Mouse (Mus musculus): ENCODE measurements around the gene Asap2.

Asap2 gene

DNA sequence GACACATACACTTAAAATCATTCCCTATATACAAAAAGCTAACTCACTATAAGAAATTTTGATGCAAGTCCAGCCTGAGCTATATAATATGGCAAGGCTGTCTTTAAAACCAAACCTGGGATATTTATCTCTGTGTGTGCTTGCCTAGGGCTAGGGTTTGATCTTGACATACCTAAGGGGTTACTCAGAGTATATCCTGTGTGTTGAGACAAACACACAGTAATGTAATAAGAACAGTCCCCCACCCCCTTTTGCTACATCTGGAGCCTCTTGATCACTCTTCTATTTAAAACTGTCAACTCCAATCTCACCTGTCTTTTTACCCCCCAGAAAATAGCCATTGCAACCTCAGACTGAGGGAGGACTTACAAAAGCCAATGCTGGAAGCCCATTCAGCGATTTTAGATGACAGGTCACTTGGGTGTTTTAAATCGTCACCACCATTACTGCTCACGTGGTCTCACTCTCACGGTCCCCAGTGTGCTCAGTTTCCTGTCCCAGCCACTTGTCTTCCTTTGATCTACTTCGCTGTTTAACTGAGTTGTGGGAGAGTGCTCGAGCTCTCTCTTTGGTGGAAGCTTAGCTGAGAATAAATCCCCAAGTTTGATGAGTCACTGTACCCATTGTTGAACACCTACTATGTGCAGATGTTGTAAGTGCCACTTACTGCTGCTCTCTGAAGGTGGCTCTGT, 176.8 kb downstream of the Asap2 start:
- no peak for DNase-seq (ENCODE audit: low read depth, low spot score)

DNA sequence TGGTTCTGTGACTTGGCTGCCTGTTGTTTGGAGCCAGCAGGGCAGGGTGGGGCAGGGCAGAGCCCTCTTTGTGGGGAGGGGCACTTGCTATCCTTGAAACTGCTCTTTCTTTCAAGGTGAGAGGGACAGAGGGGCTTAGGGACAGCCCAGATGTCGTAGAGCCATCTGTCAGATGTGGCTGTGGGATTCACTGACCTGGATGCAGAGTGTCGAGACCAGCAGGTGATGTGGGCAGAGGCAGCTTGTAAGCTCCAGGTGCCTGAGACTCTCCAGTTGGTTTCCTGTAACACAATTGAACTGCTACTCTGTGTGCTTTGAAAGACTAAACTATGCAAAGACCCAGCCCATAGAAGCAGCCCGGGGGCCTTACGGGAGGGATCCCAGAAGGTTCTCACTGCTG, 177.5 kb downstream of the Asap2 start:
- DNase-seq (ENCODE audit: low read depth, low spot score): no peak

DNA sequence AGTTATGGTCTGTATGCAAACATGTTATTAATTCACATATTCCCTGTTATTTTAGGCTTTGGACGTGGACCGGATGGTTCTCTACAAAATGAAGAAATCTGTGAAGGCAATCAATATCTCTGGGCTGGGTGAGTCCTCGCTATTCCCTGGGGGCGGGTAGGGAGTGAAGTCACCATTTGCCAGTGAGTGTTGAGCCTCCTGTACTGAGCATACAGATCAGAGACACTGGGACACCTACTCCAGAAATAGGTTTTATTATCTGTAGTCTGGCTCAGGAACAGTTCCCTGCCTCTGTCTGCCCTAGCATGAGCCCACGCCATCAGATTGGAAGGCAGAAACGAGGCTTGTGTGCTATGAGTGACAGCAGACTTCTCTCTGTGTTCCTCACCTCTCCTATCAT, 177.9 kb downstream of the Asap2 start:
- no peak for DNase-seq (ENCODE audit: low read depth, low spot score)

DNA sequence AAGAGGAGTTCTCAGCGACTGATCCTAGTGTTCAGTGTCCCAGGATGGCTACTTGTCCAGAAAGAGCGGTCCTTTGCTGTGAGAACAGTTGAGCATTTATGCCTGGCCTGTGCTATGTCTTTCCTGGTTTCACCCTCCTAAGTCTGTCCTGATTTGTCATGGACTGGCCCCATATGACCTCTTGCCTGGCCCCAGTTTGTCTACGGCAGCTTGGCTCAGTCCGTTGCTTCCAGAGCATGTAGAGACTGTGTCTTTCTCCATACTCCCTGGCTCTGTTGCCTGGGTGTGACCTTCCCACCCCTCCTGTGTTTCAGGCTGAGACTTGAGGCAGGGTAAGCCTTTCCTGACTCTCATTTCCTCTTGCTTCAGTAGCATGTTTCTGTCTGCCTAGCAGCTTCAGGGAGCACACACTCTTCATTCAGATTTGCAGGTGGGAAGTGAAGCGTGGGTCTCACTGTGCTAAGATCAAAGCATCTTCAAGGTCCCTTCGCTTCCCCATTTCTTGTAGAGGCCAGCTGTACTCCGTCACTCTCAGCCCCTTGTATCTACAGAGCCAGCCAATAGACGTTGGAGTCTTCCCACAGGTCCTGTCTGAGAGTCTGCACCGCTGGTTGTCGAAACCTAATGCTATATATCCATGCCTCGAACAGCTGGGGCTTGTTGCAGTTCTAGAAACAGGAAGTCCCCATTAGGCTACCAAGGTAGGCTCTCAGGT, 181.7 kb downstream of the Asap2 start:
- peak; percentile 55 for DNase-seq (ENCODE audit: low read depth, low spot score)

DNA sequence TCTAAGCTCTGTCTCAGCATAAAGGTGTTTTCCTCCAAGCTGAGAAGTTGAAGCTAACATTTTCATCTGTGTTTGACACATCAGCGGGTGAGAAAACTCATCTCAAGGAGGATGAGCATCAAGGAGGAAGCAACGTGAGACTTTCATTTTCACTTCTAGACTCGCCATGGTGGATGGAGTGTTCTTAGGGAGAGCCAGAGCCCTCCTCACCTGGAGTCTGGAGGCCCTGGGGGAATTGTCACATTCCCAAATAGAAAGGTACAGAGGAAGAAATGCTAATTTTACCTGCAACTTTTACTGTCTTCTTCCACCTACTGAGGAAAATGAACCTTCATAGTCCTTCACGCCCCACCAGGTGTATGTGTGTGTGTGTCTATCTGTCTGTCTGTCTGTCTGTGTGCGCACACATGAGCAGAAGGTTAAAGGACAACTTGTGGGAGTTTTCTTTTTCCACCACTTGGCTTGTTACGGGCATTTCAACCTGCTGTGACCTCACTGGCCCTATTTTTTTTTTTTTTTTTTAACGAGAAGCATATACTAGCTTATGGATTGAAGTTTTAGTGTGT, 183.7 kb downstream of the Asap2 start:
- no peak for DNase-seq (ENCODE audit: low read depth, low spot score)

DNA sequence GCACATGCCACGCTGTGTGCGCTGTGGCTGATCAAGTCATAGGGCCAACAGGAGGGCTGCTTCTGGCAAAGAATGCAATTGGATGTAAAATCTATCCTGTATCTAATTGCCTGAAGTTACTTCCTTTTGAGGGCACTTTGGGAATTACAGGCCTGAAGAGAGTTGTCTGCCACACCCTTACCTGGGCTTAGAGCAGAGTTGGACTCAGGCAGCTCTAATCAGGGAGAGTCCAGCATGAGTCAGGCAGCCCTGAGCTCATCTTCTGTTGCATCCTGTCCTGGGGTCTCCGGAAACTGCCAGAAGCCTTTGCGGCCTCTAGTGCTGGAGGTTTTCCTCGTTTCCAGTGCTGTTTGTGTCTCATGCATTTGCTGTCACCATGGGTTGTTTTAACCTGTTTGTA, 186.1 kb downstream of the Asap2 start:
- no peak for DNase-seq (ENCODE audit: low read depth, low spot score)

DNA sequence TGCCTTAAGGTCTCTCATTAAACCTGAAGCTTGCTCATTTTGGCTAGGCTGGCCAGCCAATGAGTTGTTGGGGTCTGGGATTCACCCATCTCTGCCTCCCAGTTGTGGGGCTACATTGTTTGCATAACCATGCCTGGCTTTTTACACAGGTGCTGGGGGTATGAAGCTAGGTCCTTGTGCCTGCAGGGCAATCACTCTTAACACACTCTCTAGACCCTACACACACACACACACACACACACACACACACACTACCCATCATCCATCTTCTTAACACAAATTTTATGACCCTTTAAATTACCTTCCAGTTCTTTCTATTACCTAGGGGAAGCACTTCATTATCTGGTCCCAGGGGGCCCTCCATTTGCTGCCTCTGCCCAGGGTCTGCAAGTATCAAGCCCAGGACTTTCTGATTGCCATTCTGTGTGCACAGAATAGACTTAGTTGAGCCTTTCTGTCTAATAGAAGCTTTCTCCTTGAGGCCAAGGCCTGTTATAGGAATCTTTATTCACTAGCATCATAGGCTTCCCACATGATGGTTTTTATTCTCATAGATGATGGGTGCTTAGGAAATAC, 187.0 kb downstream of the Asap2 start:
- DNase-seq (ENCODE audit: low read depth, low spot score): no peak

DNA sequence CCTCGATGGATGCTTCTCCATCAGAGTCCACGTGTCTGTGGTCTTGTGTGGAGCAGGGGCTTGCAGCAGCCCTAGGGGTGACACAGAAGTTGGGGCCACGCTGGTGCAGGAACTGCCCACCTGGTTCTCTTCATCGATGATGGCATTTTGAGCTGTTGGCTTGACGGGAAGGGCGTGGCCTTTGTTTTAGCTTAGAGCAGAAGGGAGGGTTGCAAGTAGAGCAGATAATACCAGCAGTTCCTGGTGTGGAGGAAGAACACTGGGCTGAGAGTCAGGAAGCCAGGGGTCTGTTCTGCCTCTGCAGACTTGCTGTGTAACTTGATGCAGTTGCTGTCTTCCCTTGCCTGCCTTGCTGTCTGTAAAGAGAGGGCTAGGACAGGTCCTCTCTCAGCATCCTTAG, 189.8 kb downstream of the Asap2 start:
- no peak for DNase-seq (ENCODE audit: low read depth, low spot score)

DNA sequence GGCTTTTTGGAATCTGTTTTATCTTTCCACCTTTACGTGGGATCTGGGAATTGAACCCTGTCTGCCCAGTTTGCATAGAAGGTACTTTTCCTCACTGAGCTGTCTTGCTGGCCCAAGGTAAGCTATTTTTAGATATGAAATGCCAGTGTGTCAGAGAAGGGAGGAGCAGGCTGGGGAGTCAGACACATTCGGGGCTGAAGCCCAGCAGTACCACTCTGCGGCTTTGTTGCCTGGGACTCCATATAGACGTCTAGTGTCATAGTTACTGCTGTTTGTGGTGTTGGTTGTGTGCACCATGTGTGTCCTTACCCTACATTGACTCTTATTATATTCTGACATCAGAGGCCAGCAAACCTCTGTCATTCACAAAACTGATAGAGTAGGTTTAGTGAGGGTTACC, 192.5 kb downstream of the Asap2 start:
- DNase-seq (ENCODE audit: low read depth, low spot score): no peak

DNA sequence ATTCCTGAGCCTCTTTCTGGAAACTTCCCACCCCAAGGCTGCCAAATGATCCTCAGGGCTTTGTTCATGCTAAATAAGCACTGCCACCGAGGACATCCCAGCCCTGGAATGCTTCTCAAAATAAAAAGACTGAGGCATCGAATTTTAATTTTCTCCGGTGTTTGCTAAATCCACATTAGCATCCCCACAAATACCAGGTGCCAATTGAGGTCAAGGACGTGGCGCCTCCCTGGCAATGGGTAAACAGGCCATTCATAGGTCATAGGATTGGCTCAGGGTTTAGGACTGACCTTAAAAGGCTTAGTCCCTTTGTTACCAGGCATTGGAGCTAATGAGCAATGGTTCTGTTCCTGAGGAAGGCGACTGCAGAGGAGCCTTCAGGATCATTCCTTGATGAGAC, 193.1 kb downstream of the Asap2 start:
- no peak for DNase-seq (ENCODE audit: low read depth, low spot score)

DNA sequence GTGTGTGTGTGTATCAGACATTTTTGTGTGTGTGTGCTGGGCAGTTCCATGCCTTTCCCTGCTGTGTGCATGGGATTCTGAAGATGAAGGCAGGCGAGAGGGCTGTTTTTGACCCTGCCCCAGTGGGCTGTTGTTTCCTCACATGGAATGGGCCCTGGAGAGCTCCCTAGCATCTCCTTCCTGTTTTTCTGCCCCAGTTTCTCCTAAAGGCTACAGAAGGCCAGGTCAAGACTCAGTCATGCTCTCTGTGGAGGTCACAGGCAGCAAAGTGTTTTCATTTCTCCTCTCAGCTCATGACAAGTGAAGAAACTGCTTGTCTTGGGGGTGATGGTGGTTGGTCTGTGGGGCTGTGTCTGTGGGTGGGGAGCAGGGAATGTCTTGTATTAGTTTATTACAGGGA, 195.9 kb downstream of the Asap2 start:
- DNase-seq (ENCODE audit: low read depth, low spot score): no peak

DNA sequence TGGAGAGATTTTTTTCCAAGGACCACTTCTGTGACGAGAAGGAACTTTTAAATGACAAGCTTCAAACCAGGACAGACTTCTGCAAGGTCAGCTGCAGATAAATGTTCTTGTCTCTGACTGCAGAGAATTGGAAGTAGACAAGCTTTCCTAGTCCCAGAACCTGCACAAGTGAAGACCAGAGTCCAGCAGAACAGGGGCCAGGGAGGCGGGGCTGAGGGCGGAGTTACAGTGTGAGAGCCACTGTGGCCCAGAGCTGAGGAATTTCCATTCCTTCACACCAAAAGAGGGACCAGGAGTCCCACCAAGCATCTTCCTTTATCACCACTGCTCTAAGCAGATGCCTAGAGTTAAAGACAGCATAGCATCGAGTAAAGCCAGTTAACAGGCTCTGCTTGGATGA, 198.6 kb downstream of the Asap2 start:
- DNase-seq (ENCODE audit: low read depth, low spot score): no peak

DNA sequence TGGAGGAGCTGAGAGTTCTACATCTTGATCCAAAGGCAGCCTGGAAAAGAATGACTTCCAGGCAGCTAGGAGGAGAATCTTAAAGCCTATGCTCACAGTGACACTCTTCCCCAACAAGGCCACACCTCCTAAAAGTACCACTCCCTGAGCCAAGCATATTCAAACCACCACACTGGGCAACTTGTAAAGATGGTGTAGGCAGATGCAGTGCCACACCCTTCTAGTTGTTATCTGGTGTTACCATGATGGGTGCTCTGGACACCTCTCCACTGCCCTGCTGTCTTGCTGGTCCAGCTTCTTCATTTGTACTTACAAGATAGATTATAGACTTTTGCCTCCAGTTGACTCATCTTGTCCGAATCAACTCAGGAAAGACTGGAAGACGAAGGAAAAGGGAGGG, 201.3 kb downstream of the Asap2 start:
- DNase-seq (ENCODE audit: low read depth, low spot score): no peak

DNA sequence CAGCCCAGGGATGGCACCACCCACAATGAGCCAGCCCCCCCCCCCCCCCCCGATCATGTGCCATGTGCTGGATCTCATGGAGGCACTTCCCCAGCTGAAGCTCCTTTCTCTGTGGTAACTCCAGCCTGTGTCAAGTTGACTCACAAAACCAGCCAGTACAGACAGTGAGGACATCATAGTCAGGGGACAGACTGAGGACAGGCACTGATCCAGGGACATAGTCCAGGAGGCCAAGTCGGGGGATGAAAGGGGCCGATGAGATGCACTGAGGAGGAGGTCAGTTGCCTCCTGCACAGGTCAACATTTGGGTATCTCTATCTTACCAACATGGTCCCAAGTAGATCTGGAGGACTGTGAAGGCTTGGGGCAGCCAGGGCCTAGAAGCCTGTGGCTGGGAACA, 205.2 kb downstream of the Asap2 start:
- no peak for DNase-seq (ENCODE audit: low read depth, low spot score)

DNA sequence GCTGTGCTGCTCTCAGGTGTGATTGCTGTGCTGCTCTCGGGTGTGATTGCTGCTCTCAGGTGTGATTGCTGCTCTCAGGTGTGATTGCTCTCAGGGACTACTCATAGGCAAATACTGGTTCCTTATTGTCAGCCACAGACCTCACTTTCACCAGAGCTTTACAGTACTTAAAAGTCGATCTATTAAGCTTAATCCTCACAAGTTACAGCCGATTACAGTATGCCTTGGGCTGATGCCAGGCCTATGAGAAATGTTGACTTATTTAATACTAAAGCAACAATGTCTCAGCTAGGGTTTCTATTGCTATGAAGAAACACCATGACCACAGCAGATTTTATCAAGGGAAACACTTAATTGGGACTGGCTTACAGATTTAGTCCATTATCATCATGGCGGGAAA, 206.2 kb downstream of the Asap2 start:
- no peak for DNase-seq (ENCODE audit: low read depth, low spot score)

DNA sequence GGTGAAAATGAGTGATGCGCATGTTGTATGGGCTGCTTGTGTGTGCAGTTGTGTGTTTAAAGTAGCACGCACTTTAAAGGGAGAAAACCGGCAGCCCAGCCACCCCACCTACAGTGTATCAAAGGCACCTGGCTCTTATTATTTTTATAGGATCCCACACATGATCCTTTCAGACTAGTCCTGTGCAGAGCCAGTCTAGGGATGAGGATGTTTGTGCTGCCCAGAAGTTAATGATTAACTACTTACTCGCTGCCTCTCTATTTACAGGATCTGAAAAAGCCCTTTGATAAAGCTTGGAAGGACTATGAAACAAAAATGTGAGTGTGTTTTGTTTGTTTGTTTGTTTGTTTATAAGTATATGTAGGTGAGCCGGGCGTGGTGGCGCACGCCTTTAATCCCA, 210.4 kb downstream of the Asap2 start:
- no peak for DNase-seq (ENCODE audit: low read depth, low spot score)

DNA sequence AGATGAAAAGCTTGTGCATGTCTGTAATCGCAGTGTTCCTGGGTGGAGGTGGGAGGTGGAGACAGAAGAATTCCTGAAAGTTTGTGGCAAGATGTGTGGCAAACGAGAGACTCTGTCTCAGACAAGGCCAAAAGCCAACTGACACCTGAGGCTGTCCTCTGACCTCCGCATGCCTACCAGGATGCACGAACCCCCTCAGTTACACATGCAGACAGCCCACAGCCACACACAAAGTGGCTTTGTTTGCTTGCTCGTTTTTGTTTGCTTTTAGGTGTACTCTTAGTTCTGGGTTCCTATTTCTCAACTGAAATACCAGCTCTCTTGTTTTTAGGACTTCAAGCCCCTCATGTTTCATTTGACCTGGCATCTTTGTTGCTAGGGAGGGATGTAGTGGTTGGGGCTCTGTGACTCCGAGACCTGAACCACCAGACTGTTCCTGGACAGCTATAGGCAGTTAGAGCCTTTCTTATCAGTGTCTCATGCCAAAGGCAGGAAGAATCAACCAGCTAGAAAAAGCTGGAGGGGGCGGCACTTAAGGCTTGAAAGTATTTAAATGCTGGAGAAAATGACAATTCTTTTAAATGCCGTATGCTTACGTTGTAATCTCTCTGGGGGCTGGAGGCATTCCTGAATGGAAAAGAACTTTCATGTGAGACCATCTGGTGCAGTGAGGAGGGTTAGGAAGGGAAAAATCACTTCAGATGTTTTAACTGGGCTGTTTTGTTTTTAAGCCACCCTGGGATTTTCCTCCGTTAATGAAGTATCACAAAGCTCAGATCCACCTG, 211.4 kb downstream of the Asap2 start:
- DNase-seq (ENCODE audit: low read depth, low spot score): no peak

DNA sequence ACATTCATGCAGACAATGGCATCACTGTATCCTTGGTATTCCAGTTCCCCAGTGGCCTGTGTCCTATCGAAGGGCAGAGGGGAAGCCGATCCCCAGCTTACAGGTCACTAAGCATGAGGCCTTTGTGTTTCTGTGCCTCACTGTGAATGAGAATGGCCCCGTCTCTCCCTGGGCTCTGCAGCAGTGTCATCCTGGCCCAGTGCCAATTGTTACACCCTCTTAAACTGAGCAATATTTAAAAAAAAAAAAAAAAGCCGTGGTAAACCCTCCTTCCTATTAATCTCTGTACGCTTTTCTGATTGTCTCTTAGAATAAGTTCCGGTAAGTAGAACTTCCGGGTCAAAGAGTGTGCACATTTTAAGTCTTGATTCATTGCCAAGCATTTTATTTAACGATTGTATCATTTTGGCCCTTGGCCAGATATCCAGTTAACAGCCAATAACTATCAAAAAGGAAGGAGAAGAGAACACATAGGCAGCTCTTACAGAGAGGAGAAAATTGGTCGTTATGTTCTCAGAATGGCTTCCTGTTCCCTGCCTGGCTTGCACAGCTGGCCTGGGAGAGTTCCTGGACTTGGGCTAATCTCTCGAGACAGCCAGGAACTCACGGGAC, 214.5 kb downstream of the Asap2 start:
- peak; percentile 57 for DNase-seq (ENCODE audit: low read depth, low spot score)

DNA sequence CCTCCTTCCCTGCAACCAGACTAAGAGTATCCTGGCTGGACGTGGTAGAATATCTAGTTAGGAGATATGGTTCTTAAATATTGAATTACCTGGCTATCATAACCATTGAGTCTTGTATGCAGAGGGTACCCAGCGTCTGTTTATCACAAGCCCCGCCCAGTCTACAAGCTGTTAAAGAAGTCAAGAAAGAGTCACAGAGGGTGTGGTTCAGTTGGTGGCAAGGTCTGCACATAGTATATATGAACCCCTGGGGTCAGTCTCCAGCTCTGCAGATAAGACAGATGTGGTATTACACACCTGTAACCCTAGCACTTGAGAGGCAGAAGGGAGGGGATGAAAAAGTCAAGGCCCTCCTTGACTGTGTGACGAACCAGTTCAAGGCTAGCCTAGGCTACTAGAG, 215.5 kb downstream of the Asap2 start:
- DNase-seq (ENCODE audit: low read depth, low spot score): no peak

DNA sequence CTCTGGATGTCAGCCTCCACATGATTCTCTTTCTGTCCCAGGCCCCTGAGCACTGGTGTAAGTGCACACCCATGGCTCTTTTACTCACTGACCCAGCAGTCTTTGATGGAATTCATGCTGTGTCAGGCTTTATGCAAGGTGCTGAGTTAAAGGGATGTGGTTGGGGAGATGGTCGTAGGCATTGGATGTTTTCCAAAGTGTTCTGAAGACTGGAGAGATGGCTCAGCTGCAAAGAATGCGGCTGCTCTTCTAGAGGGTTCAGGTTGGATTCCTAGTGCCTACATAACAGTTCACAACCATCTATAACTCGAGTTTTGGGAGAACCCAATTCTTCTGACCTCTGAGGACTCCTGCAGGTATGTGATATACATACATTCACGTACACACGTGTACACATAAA, 217.2 kb downstream of the Asap2 start:
- DNase-seq (ENCODE audit: low read depth, low spot score): no peak

DNA sequence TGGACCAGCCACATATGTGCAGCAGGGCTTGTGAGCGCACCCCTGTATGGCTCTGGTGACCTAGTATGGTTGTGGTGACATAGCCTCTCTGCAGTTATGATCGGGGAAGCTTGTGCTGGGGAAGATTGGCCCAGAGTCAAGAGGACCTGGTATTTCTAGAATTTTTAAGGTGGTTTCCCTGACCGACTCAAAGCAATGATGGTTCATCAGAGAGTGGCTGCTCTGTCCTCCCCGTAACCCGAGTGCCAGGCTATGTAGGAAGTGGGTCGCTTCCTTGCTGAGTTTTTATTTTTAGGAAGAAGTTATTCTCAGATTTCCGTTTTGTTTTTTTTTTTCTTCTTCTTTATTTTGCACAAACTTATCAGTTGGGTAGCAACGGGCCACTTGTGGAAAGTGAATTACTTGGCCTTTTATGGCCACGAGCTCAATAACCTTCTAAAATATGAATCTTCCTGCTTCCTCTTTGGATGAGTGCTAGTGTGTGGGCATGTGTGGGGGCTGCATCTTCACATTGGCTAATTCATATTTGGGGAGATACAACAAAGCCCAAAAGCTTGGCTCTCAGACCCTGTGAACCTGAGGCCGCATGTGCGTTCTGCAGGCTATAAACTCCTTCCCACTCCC, 218.0 kb downstream of the Asap2 start:
- DNase-seq (ENCODE audit: low read depth, low spot score): no peak

Data from skeletal muscle tissue, adult 2 months (tissue).